Mouse (Mus musculus): ENCODE data around the gene Idnk. TPM values are rescaled to one million over a fixed set of nuclear protein-coding genes. Genes with fewer than 3 reads are reported as not detected.

Idnk gene
- polyA plus RNA-seq (2012; rRNA removed): 35.5 and 39.6 TPM in 2 replicates

DNA sequence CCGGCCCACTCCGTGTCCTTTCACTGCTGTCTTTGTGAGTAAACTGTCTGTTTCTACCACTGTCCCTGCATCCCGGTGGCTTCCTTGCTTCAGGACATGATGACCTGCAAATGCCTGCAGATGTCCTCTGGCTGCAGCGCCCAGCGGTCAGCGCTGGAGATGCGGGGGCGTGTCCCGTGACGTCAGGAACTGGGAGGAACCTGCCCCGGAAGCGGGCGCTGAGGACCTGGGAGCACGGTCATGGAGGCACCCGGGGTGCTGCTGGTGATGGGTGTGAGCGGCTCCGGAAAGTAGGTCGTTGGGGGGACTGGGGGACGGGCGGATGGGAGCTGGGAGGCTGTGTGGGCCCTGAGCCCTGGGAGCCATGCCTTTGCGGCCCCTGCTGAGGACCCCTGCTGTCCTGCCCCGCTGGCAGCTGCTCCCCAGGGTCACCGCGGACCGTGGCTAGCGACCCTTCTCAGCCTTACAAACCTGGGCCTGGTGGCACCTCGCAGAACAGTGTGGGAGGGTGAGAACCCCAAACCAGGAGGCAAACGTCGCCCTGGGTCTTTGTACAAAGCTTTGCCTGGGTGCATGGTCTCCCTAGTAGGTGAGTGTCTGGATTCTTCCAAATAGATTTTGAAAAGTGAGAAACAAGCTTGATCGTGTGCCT lies at the start of gene Idnk:
Idnk (plus strand) TSS at position 203 of the 652 bp plus-strand sequence.
- peak; percentile 86 to 87 for DNase-seq
- H3K4me1 ChIP-seq (ENCODE audit: control insufficient read depth, insufficient read depth, low read length): peaks cover 5% of the 10 kb centered on the region
- no peaks in the 10 kb centered on the region for H3K27me3 ChIP-seq (ENCODE audit: control insufficient read depth, insufficient read depth, low read length)
- WGBS: under 1% methylated on average over 30 of the region's 30 CpGs
- H3K27ac ChIP-seq (ENCODE audit: insufficient read depth, low read length): peak within 1 kb of the TSS; percentile 77
- TF ChIP-seq CTCF (IDR thresholded peaks at IDR 0.05; ENCODE audit: borderline replicate concordance, insufficient read depth, low read depth, low read length) (0 out of 2 replicates have a peak, but pooled peaks have one; percentile 14), POLR2A (IDR thresholded peaks at IDR 0.05; ENCODE audit: borderline replicate concordance, insufficient read depth, low read length) (peak; percentile 78)
- peak within 1 kb of the TSS; percentile 93 for H3K4me3 ChIP-seq (replicated peaks; ENCODE audit: insufficient read depth, low read depth, low read length)

DNA sequence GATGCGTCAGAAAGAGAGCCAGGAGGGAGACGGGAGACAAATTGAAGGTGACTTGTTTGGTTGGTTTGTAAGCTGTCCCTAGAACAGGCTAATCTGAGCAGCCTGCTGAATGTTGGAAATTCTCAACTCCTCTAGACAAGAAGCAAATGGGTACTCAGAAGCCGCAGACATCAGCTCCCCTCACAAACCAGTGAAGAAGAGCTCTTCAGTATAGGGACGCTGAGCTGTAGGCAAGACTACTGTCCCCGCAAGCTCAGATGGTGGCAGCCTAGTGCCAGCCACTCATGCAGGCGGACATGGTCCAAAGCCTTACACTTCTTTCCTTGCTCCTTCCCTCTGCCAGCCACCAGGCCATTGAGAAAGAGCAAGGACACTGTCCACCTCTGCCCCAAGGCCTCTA lies 46.1 kb upstream of the Idnk start:
- Histone ChIP-seq H3K27me3 (ENCODE audit: control insufficient read depth, insufficient read depth, low read length) (no peaks in the 10 kb centered on the region), H3K4me1 (ENCODE audit: control insufficient read depth, insufficient read depth, low read length) (peaks cover 16% of the 10 kb centered on the region; the same call in 1 of the 2 replicates), H3K4me3 (replicated peaks; ENCODE audit: insufficient read depth, low read depth, low read length) (peak overlapping the region; percentile 65), H3K27ac (ENCODE audit: insufficient read depth, low read length) (peak overlapping the region; percentile 8; the same call in 1 of the 2 replicates)
- WGBS: 26% methylated on average over 6 of the region's 6 CpGs
- peak; percentile 45 to 50 for DNase-seq
- TF ChIP-seq CTCF (IDR thresholded peaks at IDR 0.05; ENCODE audit: borderline replicate concordance, insufficient read depth, low read depth, low read length) (no peak), POLR2A (IDR thresholded peaks at IDR 0.05; ENCODE audit: borderline replicate concordance, insufficient read depth, low read length) (no peak)

DNA sequence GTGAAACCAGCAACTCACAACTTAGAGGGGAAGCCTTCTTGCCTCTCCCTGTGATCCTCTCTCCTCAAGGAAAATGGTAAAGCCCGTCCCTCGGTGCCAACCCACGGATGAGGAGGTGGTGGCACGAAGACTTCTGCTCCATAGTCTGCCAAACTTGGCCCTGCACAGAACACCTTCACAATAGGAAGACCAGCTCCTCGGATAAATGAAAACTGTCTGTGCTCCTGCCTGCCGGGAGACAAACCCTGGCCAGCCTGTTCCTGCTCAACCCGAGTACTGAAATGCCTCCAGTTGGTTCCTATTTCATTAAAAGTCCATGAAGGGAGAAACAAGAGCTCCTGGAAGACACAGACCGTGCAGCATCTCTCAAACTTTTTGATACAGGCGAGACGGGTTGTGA lies 45.3 kb upstream of the Idnk start:
- H3K4me1 ChIP-seq (ENCODE audit: control insufficient read depth, insufficient read depth, low read length): peaks cover 16% of the 10 kb centered on the region; the same call in 1 of the 2 replicates
- peak overlapping the region; percentile 86; the same call in 1 of the 2 replicates for H3K27ac ChIP-seq (ENCODE audit: insufficient read depth, low read length)
- DNase-seq: peak in 1 of 2 experiments; percentile 56
- peak overlapping the region; percentile 65 for H3K4me3 ChIP-seq (replicated peaks; ENCODE audit: insufficient read depth, low read depth, low read length)
- H3K27me3 ChIP-seq (ENCODE audit: control insufficient read depth, insufficient read depth, low read length): no peaks in the 10 kb centered on the region
- TF ChIP-seq CTCF (IDR thresholded peaks at IDR 0.05; ENCODE audit: borderline replicate concordance, insufficient read depth, low read depth, low read length) (no peak), POLR2A (IDR thresholded peaks at IDR 0.05; ENCODE audit: borderline replicate concordance, insufficient read depth, low read length) (no peak)
- 10% methylated on average over 10 of the region's 10 CpGs for WGBS

DNA sequence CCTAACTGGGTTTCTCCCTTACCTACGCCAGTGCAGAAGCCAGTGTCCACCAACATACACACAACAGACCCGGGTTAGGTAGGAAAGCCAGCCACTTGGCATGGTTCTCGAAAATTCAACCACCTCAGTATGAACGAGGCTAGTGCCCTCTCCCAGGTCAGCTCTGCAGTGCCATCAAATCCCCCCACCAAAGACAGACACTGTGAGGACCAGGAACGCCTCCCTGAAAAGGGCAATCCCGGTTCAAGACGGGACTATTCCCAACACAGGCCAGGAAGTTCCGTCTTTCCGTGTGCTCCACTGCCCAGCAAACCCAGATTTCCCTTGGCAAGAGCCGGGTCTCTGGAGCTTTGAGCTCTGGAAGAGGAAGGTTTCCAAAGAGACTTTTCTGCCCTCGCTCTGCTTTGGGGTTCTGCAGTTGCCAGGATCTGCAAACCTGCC lies 44.8 kb upstream of the Idnk start:
- Histone ChIP-seq H3K27ac (ENCODE audit: insufficient read depth, low read length) (peak overlapping the region; percentile 86), H3K4me1 (ENCODE audit: control insufficient read depth, insufficient read depth, low read length) (peaks cover 16% of the 10 kb centered on the region; the same call in 1 of the 2 replicates), H3K27me3 (ENCODE audit: control insufficient read depth, insufficient read depth, low read length) (no peaks in the 10 kb centered on the region), H3K4me3 (replicated peaks; ENCODE audit: insufficient read depth, low read depth, low read length) (peak overlapping the region; percentile 65)
- peak in 1 of 2 experiments; percentile 66 for DNase-seq
- TF ChIP-seq CTCF (IDR thresholded peaks at IDR 0.05; ENCODE audit: borderline replicate concordance, insufficient read depth, low read depth, low read length): no peak
- no peak for TF ChIP-seq POLR2A (IDR thresholded peaks at IDR 0.05; ENCODE audit: borderline replicate concordance, insufficient read depth, low read length)
- 4% methylated on average over 11 of the region's 11 CpGs for WGBS

DNA sequence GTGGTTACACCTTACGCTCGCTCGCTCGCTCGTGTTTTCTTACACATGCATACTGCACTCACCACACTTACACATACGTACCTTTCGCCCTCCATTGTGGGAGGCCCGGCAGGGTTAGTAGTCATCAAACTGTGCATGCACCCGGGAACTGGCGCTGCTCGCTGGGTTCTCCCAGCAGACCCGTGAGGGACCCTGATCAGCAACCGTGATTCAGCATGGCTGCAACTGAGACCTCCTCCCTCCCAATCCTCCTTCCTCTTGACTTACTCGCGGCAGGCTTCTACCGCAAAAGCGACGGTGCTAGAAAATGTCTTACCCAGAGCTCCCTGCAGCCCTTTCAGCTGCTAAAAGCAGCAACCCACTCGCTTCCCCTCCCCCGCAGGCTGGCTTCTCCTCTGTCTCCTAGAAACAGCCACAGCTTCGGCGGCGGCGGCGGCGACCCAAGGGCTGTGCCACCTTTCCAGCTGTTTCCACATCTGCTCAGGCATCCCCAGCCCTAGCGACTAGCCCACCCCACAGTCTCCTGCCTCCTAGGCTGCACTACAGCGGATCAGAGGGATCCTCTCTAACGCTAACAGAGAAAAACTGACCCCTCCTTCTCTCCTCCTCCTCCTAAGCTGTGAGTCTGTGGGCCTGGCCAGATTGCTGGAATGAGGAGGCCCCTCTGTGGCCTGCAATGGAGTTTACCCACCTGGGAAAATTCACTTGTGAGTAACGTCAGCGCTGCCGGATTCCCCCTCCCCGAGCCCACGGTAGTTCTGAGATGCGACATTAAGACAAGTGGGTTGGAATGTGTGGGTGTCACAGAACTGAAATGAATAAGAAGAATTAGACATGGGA lies 44.2 kb upstream of the Idnk start, which contains the start of gene Klhl3:
Klhl3 (minus strand) TSS at position 532 of the 840 bp plus-strand sequence.
- Histone ChIP-seq H3K27ac (ENCODE audit: insufficient read depth, low read length) (peak within 1 kb of the TSS; percentile 86), H3K4me3 (replicated peaks; ENCODE audit: insufficient read depth, low read depth, low read length) (peak within 1 kb of the TSS; percentile 65), H3K4me1 (ENCODE audit: control insufficient read depth, insufficient read depth, low read length) (peaks cover 16% of the 10 kb centered on the region; the same call in 1 of the 2 replicates), H3K27me3 (ENCODE audit: control insufficient read depth, insufficient read depth, low read length) (no peaks in the 10 kb centered on the region)
- peak; percentile 76 to 80 for DNase-seq
- under 1% methylated on average over 35 of the region's 35 CpGs for WGBS
- no peak; the same call in 1 of the 2 replicates for TF ChIP-seq POLR2A (IDR thresholded peaks at IDR 0.05; ENCODE audit: borderline replicate concordance, insufficient read depth, low read length)
- peak; percentile 17; the same call in 1 of the 2 replicates for TF ChIP-seq CTCF (IDR thresholded peaks at IDR 0.05; ENCODE audit: borderline replicate concordance, insufficient read depth, low read depth, low read length)

DNA sequence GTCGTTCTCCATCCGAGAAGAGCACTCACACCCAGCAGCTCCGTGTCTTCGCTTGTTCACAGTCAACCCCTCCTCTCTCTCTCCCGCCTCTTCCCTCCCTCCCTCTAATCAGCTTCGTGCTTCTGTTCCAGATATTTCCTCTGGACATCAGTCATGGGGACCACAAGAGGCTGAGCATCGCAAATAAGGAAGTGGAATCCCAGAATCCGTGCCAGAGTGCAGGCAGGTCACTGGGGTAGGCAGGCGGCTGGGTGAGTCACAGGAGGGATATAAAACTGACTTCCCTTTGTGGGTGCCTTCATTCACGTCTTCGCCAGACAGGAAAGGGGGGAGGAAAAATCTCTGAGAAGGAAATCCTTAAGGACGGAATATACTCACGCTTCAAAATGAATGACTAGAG lies 42.2 kb upstream of the Idnk start:
- DNase-seq: no peak
- H3K4me1 ChIP-seq (ENCODE audit: control insufficient read depth, insufficient read depth, low read length): peaks cover 11% of the 10 kb centered on the region; the same call in 1 of the 2 replicates
- no peak overlapping the region for H3K4me3 ChIP-seq (replicated peaks; ENCODE audit: insufficient read depth, low read depth, low read length)
- no peak overlapping the region for H3K27ac ChIP-seq (ENCODE audit: insufficient read depth, low read length)
- H3K27me3 ChIP-seq (ENCODE audit: control insufficient read depth, insufficient read depth, low read length): no peaks in the 10 kb centered on the region
- TF ChIP-seq CTCF (IDR thresholded peaks at IDR 0.05; ENCODE audit: borderline replicate concordance, insufficient read depth, low read depth, low read length) (no peak), POLR2A (IDR thresholded peaks at IDR 0.05; ENCODE audit: borderline replicate concordance, insufficient read depth, low read length) (no peak)
- WGBS: 69% methylated on average over 13 of the region's 13 CpGs

DNA sequence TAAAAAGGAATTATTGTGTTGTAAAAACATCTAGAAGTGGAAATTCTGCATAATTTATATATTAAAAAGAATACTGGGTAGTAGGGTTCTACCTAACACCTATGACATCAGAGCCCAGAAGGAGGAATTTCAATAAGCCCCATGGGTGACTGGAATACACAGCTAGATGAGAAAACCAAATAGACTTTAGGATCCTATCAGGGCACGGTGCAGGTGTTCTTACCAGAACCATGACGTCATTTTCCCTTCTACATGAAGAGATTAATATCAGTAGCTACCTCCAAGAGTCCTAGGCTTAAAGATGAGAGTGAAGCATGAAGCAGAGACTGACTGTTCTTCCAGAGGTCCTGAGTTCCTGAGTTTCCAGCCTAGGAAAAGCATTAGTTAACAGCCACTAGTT lies 40.6 kb upstream of the Idnk start:
- Histone ChIP-seq H3K4me3 (replicated peaks; ENCODE audit: insufficient read depth, low read depth, low read length) (no peak overlapping the region), H3K27me3 (ENCODE audit: control insufficient read depth, insufficient read depth, low read length) (no peaks in the 10 kb centered on the region), H3K27ac (ENCODE audit: insufficient read depth, low read length) (no peak overlapping the region), H3K4me1 (ENCODE audit: control insufficient read depth, insufficient read depth, low read length) (peaks cover 4% of the 10 kb centered on the region; the same call in 1 of the 2 replicates)
- TF ChIP-seq CTCF (IDR thresholded peaks at IDR 0.05; ENCODE audit: borderline replicate concordance, insufficient read depth, low read depth, low read length) (no peak), POLR2A (IDR thresholded peaks at IDR 0.05; ENCODE audit: borderline replicate concordance, insufficient read depth, low read length) (no peak)
- no peak for DNase-seq
- WGBS: 96% methylated on average over 2 of the region's 2 CpGs

Data from cerebellum, adult 2 months (tissue).